Mouse (Mus musculus) stomach, embryonic 16.5 days (tissue): ENCODE results near the gene Rasal3. TPM values are rescaled to one million over a fixed set of nuclear protein-coding genes. Genes with fewer than 3 reads are reported as not detected.

Experiments
- ATAC-seq: fragments of 200-750 bp; cut with Nextera tagmentation; 2 replicates; pipeline ENCODE4 v1.8.0; 2017; ENCODE audit warnings: moderate number of reproducible peaks, moderate TSS enrichment; ENCODE audit not compliant: insufficient read depth, low FRiP score
- H3K27ac ChIP-seq: fragments of 300-500 bp; sonication (generic); 2 replicates; pipeline ENCODE4 v1.5.1; 2014; ENCODE audit warnings: low read length
- H3K27me3 ChIP-seq: fragments of 300-500 bp; sonication (generic); 2 replicates; pipeline ENCODE4 v1.6.1; 2014; ENCODE audit warnings: low read length, control low read depth, mixed read lengths; ENCODE audit not compliant: control insufficient read depth, insufficient read depth
- H3K36me3 ChIP-seq: fragments of 300-500 bp; sonication (generic); 2 replicates; pipeline ENCODE4 v1.6.1; 2014; ENCODE audit warnings: low read length; ENCODE audit not compliant: control insufficient read depth, insufficient read depth
- H3K4me1 ChIP-seq: fragments of 300-500 bp; sonication (generic); 2 replicates; pipeline ENCODE4 v1.6.1; 2014; ENCODE audit warnings: low read length, control low read depth, mixed read lengths; ENCODE audit not compliant: control insufficient read depth, insufficient read depth
- H3K4me2 ChIP-seq: fragments of 300-500 bp; sonication (generic); 2 replicates; pipeline ENCODE4 v1.6.1; 2014; ENCODE audit warnings: low read depth, low read length, mixed read lengths
- H3K4me3 ChIP-seq: fragments of 300-500 bp; sonication (generic); replicated peaks from 2 replicates; pipeline ENCODE4 v1.5.1; 2014; ENCODE audit warnings: mild to moderate bottlenecking, low read length
- H3K9ac ChIP-seq: fragments of 300-500 bp; sonication (generic); 2 replicates; pipeline ENCODE4 v1.6.1; 2014; ENCODE audit warnings: low read length
- H3K9me3 ChIP-seq: fragments of 300-500 bp; sonication (generic); replicated peaks from 2 replicates; pipeline ENCODE4 v1.6.1; 2016; ENCODE audit warnings: low read length, control low read depth; ENCODE audit not compliant: control insufficient read depth
- WGBS: fragments of 180-500 bp; shearing (Covaris S2); extraction: QIAGEN DNeasy Blood & Tissue Kit; methylation state at CpG from one replicate; pipeline ENCODE4 v1.1.7; 2014; 5-methylcytosine and 5-hydroxymethylcytosine counted together
- polyA plus RNA-seq: library from polyadenylated mRNA; unstranded; fragments of >200 nt; fragmentation: Nextera tagmentation; extraction: Ambion mirVana; gene quantifications from 2 replicates; pipeline ENCODE4 v1.2.1, GENCODE M21; 2015

Gene Rasal3
- polyA plus RNA-seq, 1 experiment from 2014 or later, result 2.1 TPM

DNA sequence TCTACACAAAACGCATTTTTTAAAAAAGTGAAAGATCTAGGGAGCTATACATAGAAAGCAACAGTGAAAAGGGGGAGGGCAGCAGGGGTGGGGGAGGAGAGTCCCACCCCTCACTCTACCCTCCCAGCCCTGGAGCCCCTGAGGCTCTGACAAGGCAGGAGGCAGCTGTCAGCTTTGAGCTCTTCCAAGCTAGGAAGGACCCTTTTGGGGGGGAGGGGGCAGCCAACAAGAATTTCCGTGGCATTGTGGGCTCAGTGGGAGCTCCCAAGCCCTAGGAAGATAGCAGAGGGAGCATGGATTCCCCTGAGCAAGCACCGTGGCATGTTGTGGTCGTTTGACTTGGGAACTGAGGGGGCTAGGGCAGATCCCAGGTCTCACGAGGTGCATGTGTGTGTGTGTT is 49.2 kb downstream of the Rasal3 start:
- Histone ChIP-seq H3K4me2 (no peak overlapping the region), H3K36me3 (peaks cover 29% of the 10 kb centered on the region), H3K9ac (no peak overlapping the region), H3K4me1 (peaks cover 5% of the 10 kb centered on the region), H3K4me3 (no peak overlapping the region), H3K27me3 (no peaks in the 10 kb centered on the region), H3K27ac (no peak overlapping the region), H3K9me3 (no peaks in the 10 kb centered on the region)
- no peak for ATAC-seq
- 76% methylated on average over 5 of the region's 5 CpGs for WGBS

DNA sequence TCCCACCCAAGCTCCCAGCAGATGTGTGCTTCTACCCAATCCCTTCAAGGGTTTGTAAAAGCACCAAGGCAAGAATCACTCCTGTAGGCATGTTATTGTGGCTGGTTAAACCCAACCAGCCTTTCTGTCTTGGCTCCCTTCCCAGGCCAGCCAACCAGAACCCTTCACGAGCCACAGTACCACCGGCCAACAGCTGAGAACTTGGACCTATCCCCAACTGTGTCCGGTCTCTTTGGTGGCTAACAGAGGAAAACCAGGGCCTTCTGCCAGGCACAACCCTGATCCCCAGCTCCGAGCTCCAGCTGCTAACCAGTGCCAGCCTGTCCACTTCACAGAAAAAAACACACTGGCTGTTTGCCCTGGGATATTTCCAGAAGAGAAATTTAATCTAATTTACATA is 49.7 kb downstream of the Rasal3 start:
- peaks cover 24% of the 10 kb centered on the region for H3K36me3 ChIP-seq
- no peaks in the 10 kb centered on the region for H3K27me3 ChIP-seq
- H3K4me1 ChIP-seq, result peaks cover 10% of the 10 kb centered on the region
- H3K4me2 ChIP-seq, result no peak overlapping the region
- no peak overlapping the region for H3K27ac ChIP-seq
- no peaks in the 10 kb centered on the region for H3K9me3 ChIP-seq
- H3K4me3 ChIP-seq, result no peak overlapping the region
- H3K9ac ChIP-seq, result no peak overlapping the region
- WGBS, result 77% methylated on average over 4 of the region's 4 CpGs
- no peak for ATAC-seq

DNA sequence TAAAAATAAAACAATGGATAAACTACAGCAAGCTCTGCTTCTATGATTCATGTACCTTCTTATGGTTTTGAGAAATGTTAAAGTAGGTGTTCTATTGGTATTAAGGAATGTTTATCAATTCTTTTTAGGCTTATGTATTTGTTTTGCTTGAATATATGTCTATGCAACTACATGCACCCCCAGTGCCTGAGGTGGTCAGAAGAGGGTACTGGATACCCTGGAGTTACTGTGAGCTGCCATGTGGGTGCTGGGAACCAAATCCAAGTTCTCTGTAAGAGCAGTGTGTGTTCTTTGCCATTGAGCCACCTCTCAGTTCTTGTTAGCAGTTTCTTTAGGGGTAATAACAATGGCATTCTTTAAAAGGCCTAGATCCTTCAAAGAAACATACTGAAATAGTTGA is 51.7 kb downstream of the Rasal3 start:
- no peak overlapping the region for H3K27ac ChIP-seq
- no peaks in the 10 kb centered on the region for H3K27me3 ChIP-seq
- ATAC-seq, result no peak
- H3K36me3 ChIP-seq, result peaks cover 15% of the 10 kb centered on the region
- H3K4me3 ChIP-seq, result no peak overlapping the region
- no peak overlapping the region for H3K9ac ChIP-seq
- H3K9me3 ChIP-seq, result no peaks in the 10 kb centered on the region
- H3K4me2 ChIP-seq, result no peak overlapping the region
- peaks cover 15% of the 10 kb centered on the region for H3K4me1 ChIP-seq

DNA sequence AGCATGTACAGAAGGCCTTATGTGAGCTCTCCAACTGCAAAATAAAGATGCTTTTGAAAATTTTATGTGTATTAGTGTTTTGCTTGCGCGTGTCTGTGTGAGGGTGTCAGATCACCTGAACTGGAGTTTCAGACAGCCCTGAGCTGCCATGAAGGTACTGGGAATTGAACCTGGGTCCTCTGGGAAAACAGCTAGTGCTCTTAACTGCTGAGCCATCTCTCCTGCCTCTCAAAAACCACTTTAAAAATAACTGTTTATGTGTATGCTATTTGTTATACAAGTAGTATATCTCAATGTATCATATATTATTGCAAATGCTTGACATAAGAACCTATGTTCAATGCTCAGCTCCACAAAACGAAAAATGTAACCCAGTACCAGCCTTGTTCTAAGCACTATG is 52.1 kb downstream of the Rasal3 start:
- Histone ChIP-seq H3K27ac (no peak overlapping the region), H3K9ac (no peak overlapping the region), H3K36me3 (peaks cover 11% of the 10 kb centered on the region), H3K27me3 (no peaks in the 10 kb centered on the region), H3K4me1 (peaks cover 15% of the 10 kb centered on the region), H3K4me3 (no peak overlapping the region), H3K9me3 (no peaks in the 10 kb centered on the region), H3K4me2 (peak overlapping the region; percentile 64; the same call in 1 of the 2 replicates)
- 69% methylated on average over 3 of the region's 3 CpGs for WGBS
- ATAC-seq, result no peak

DNA sequence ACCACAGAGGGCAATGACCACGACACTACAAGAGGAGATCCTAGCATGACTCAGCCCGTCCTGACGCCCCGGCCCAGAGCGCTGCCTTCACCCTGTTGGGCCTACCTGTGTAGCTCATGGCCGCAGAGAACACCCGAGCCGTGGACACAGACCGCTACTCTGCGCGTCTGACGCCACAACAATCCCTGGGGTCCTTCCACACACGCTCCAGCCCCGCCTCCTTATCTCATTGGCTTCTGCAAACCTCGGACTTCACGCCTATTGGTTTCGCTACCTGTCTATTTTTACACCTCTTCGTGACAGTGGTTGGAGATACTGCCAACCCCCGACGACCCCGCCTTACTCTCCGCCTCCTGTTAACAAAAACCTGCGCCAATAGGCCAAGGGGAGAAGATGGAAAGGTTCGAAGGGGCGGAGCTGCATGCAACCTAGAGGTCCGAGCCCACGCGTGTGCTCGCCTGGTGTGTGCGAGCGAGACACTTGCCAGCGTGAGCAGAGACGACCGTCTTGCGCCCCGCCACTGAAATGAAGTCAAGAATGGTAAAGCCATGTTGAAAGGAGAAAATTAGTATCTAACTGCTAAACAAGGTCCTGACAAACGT is 52.9 kb downstream of the Rasal3 start, which contains the start of gene Akap8l:
Akap8l (minus strand) TSS at position 226 of the 602 bp plus-strand sequence.
- Histone ChIP-seq H3K9me3 (no peaks in the 10 kb centered on the region), H3K4me2 (peak within 1 kb of the TSS; percentile 64), H3K27me3 (no peaks in the 10 kb centered on the region), H3K9ac (peak within 1 kb of the TSS; percentile 87), H3K4me3 (peak within 1 kb of the TSS; percentile 84), H3K36me3 (peaks cover 5% of the 10 kb centered on the region; the same call in 1 of the 2 replicates), H3K4me1 (peaks cover 15% of the 10 kb centered on the region), H3K27ac (peak within 1 kb of the TSS; percentile 67)
- WGBS, result under 1% methylated on average over 37 of the region's 37 CpGs
- peak; percentile 99 for ATAC-seq

DNA sequence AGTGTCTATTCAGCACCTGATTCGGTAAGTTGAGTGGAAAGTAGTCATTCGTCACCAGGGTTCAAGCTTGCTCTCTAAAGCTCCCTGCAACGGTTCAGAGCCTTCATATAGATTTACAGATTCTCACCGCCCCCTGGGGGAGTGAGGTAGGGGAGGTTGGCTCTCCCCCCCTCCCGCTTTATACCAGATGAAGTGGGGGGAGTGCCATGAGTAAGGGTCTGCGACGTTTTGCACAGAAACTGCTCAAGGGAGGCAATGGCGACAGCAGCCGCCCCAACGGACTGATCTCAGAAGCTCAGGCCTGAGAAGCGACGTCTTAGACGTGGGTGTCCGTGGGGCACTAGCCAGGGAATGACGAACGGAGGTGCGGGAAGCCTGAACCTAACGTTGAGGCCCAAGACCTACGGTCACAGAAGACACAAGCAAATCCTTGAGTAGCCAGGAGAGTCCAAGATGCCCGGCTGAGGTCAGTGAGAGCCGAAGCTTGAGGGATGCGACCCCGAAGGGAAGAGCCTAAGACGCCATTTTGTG is 53.5 kb downstream of the Rasal3 start:
- peak; percentile 10; the same call in 1 of the 2 replicates for ATAC-seq
- peak overlapping the region; percentile 84 for H3K4me3 ChIP-seq
- H3K27me3 ChIP-seq, result no peaks in the 10 kb centered on the region
- peak overlapping the region; percentile 87 for H3K9ac ChIP-seq
- H3K27ac ChIP-seq, result peak overlapping the region; percentile 67
- H3K4me1 ChIP-seq, result peaks cover 15% of the 10 kb centered on the region
- under 1% methylated on average over 24 of the region's 24 CpGs for WGBS
- no peaks in the 10 kb centered on the region for H3K36me3 ChIP-seq
- H3K4me2 ChIP-seq, result peak overlapping the region; percentile 63
- H3K9me3 ChIP-seq, result no peaks in the 10 kb centered on the region

DNA sequence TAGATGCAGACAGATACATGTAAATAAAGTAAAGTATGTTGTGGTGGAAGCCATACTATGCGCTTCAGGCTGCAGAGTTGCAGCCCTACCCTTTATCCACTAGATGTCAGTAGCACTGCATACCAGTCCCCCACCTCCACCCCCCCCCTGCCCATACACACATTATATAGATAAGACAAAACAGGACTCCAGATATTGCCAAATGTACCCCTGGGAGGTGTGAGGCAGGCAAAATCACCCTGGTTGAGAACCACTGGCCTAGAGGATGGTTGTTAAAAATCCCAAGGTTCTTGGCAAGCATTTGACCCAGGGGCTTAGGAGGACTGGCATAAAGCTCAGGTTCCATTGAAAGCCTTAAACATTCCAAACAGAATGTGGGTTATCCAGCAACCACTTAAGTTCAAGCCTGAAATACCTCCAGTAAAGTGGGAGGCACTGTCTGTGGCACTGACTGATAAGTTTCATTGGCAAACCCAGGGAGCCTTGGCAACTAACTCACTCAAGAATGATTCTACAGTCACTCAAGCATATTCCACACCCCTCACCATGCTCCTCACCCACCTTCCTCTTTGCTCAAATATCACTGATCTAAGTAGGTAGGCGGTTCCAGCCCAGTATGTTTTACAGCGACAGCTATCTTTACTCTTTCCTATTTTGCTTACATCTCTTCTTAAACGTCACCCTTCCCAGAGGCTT is 54.2 kb downstream of the Rasal3 start:
- H3K4me1 ChIP-seq, result peaks cover 15% of the 10 kb centered on the region
- H3K27me3 ChIP-seq, result no peaks in the 10 kb centered on the region
- H3K36me3 ChIP-seq, result no peaks in the 10 kb centered on the region
- H3K4me2 ChIP-seq, result peak overlapping the region; percentile 63
- peak overlapping the region; percentile 67 for H3K27ac ChIP-seq
- ATAC-seq, result no peak
- H3K9ac ChIP-seq, result peak overlapping the region; percentile 87
- peak overlapping the region; percentile 84 for H3K4me3 ChIP-seq
- WGBS, result 8% methylated on average over 4 of the region's 4 CpGs
- no peaks in the 10 kb centered on the region for H3K9me3 ChIP-seq

DNA sequence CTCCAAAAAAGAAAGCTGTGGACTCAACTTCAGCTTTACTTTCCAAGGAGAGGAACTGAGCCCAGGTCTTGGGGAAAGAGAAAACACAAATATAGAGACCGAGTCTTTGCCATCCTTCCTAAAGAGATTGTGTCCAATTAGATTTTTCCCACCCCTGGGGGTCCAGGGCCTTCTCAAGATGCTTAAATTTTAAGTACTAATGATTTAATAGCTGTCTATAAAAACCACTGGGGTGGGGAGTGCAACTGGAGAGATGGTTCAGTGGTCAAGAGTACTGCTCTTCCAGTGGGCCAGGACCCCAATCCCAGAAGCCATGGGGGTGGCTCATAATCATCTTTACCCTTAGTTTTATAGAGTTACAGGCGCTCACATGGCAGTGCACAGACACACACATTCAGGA is 55.0 kb downstream of the Rasal3 start:
- Histone ChIP-seq H3K27ac (no peak overlapping the region), H3K4me3 (no peak overlapping the region), H3K4me2 (peak overlapping the region; percentile 63; the same call in 1 of the 2 replicates)

DNA sequence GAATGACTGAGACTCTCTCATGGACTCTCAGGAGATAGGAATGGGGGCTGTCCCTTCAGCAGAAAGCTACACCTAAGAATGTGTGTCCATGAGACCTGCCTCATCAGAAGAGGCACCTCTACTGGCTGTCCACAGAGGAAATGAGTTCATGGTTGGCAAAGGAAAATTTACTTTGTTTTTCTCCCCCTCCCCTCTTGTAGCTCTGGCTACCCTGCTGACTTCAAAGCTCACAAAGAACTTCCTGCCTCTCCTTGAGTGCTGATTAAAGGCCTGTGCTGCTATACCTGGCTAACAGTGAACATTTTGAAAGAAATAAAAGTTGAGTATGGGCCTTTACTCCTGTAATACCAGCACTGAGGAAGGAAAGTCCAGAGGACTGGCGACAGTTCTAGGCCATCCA is 62.3 kb downstream of the Rasal3 start:
- Histone ChIP-seq H3K9ac (no peak overlapping the region), H3K9me3 (no peaks in the 10 kb centered on the region), H3K4me1 (no peaks in the 10 kb centered on the region), H3K36me3 (0 out of 2 replicates have a peak, but pooled peaks cover 3% of the 10 kb centered on the region), H3K27me3 (no peaks in the 10 kb centered on the region), H3K4me2 (no peak overlapping the region), H3K27ac (no peak overlapping the region), H3K4me3 (no peak overlapping the region)
- 86% methylated on average over 1 of the region's 1 CpGs for WGBS
- ATAC-seq, result no peak

More for the DNA sequence above, 55.0 kb downstream of the Rasal3 start:
- no peaks in the 10 kb centered on the region for H3K36me3 ChIP-seq
- WGBS, result 90% methylated on average over 2 of the region's 2 CpGs
- no peak overlapping the region for H3K9ac ChIP-seq
- H3K9me3 ChIP-seq, result no peaks in the 10 kb centered on the region
- no peaks in the 10 kb centered on the region for H3K27me3 ChIP-seq
- no peak for ATAC-seq
- peaks cover 15% of the 10 kb centered on the region for H3K4me1 ChIP-seq
